Mouse (Mus musculus): Measurements from ENCODE around the gene Krit1.
"Not testable (repeated sequence)": the region's sequence is repeated elsewhere in the genome, so short reads cannot be mapped to it uniquely, and the experiment has no call there.

Krit1 gene

GRCm38 (mm10) chr5:3802433-3803291, at the start of gene Krit1, which contains the start of gene Ankib1:
Krit1 (plus strand) TSS chr5:3803184.
Ankib1 (minus strand) TSS chr5:3802925.
- peak; percentile 94 for DNase-seq

- DNase-seq: no peak
Measured at GRCm38 (mm10) chr5:3771512-3771911, 31.5 kb upstream of the Krit1 start.

GRCm38 (mm10) chr5:3772017-3772416, 31.0 kb upstream of the Krit1 start:
- no peak for DNase-seq

GRCm38 (mm10) chr5:3782670-3783069, 20.3 kb upstream of the Krit1 start:
- DNase-seq: no peak

- DNase-seq: no peak
Measured at GRCm38 (mm10) chr5:3783947-3784681, 18.9 kb upstream of the Krit1 start.

GRCm38 (mm10) chr5:3784751-3785496, 18.1 kb upstream of the Krit1 start:
- DNase-seq: no peak

- DNase-seq: no peak
Measured at GRCm38 (mm10) chr5:3787548-3787947, 15.4 kb upstream of the Krit1 start.

- DNase-seq: no peak
Measured at GRCm38 (mm10) chr5:3791048-3791447, 11.9 kb upstream of the Krit1 start.

- DNase-seq: not testable (repeated sequence)
Measured at GRCm38 (mm10) chr5:3797101-3797500, 5.9 kb upstream of the Krit1 start.

GRCm38 (mm10) chr5:3798656-3799055, 4.3 kb upstream of the Krit1 start:
- DNase-seq: not testable (repeated sequence)

- no peak for DNase-seq
Measured at GRCm38 (mm10) chr5:3800041-3800440, 2.9 kb upstream of the Krit1 start.

GRCm38 (mm10) chr5:3800881-3801280, 2.1 kb upstream of the Krit1 start:
- no peak for DNase-seq

GRCm38 (mm10) chr5:3801672-3802432, 1.1 kb upstream of the Krit1 start:
- DNase-seq: no peak

GRCm38 (mm10) chr5:3803292-3804165, 545 bp downstream of the Krit1 start:
- no peak for DNase-seq

- DNase-seq: no peak
Measured at GRCm38 (mm10) chr5:3808472-3808871, 5.5 kb downstream of the Krit1 start.

GRCm38 (mm10) chr5:3834107-3834506, 31.1 kb downstream of the Krit1 start:
- no peak for DNase-seq

- no peak for DNase-seq
Measured at GRCm38 (mm10) chr5:3845026-3845425, 42.0 kb downstream of the Krit1 start, which contains the start of gene Lrrd1. Lrrd1 (plus strand) TSS chr5:3845173.

GRCm38 (mm10) chr5:3870161-3870560, 67.2 kb downstream of the Krit1 start:
- DNase-seq: no peak

GRCm38 (mm10) chr5:3872348-3872747, 69.4 kb downstream of the Krit1 start:
- DNase-seq: no peak

GRCm38 (mm10) chr5:3873485-3873884, 70.5 kb downstream of the Krit1 start:
- DNase-seq: peak; percentile 6

- DNase-seq: not testable (repeated sequence)
Measured at GRCm38 (mm10) chr5:3886862-3887261, 83.9 kb downstream of the Krit1 start.
